Comparison of ENCODE assay signal across 10 mouse cellular contexts in the genomic region with DNA sequence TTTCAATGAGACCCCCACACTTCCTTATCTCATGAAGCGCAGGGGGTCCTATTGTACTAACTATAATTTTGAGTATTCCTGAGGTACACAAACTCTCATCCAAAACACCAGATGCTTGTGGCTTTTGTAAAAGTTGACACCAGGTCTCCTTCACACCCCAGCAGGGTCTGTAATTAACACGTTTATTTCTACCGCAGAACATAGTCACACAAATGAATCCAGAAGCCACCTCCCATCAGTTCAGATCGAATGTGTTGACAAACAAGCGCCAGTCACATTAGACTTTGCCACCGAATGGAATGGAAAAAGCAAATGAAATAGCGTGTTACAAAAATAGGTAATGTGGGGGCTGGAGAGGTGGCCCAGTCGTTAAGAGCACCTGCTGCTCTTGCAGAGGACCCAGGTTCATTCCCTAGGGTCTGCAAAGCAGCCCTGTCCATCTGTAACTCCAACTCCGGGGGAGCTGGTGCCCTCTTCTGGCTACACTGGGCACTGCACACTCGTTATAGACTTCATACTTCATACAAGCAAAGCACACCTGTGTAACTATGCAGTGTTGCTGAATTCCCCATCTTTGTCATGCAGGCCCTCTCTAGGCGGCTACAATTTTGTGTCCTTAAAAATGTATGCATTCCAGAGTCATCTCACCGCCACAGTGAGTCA. TPM values are rescaled to one million over a fixed set of nuclear protein-coding genes. Genes with fewer than 3 reads are reported as not detected.
A peak's percentile ranks its signal among the peaks of the same experiment; 100 is the strongest.
DNase-seq lines count a peak whose midpoint lies in the region; ATAC-seq and TF ChIP-seq lines count a peak whose summit lies in the region.
"Had no signal": no experiment of that assay in that cellular context is flagged by ENCODE, and none has a peak within 500 bp of the region (broad histone marks: within the 10 kb centered on the region; RNA-seq: fewer than 3 reads in every experiment).

No protein-coding gene starts in this region.

- TF ChIP-seq CTCF in layer of hippocampus, adult 2 months (conservative IDR thresholded peaks at IDR 0.05) = peak; percentile 78
- peak; percentile 27 to 44 (median 29); a peak in 5 of 6 replicates for TF ChIP-seq CTCF in MEL (IDR thresholded peaks at IDR 0.05 in 2 of 3, conservative IDR thresholded peaks at IDR 0.05 in 1 of 3; ENCODE audit: control insufficient read depth in 1 of 3, insufficient read depth in 1 of 3, low read depth in 2 of 3, low read length in 3 of 3, poor library complexity in 1 of 3, severe bottlenecking in 1 of 3)
- TF ChIP-seq CTCF in liver, embryonic 14.5 days (IDR thresholded peaks at IDR 0.05; ENCODE audit: low read depth) = peak; percentile 63

- no peak overlapping the region for H3K4me3 ChIP-seq in layer of hippocampus, adult 2 months
- H3K4me3 ChIP-seq in MEL (ENCODE audit: control insufficient read depth in 1 of 2, insufficient read depth in 1 of 2, low read depth in 2 of 2, low read length in 2 of 2) = no peak overlapping the region
- H3K4me3 ChIP-seq in liver, embryonic 14.5 days (ENCODE audit: insufficient read depth in 1 of 2, low read depth in 2 of 2, low read length in 2 of 2) = no peak overlapping the region
- H3K4me3 ChIP-seq: neural tube, embryonic 12.5 days had no signal

- peak; percentile 28 for TF ChIP-seq RAD21 in MEL (IDR thresholded peaks at IDR 0.05; ENCODE audit: low read depth, low read length)

- H3K9ac ChIP-seq in MEL (ENCODE audit: control insufficient read depth, low read depth, low read length, poor library complexity, severe bottlenecking) = no peak overlapping the region
- H3K9ac ChIP-seq in liver, embryonic 14.5 days (replicated peaks) = no peak overlapping the region
- H3K9ac ChIP-seq: neural tube, embryonic 12.5 days had no signal

- H3K4me2 ChIP-seq in liver, embryonic 14.5 days (ENCODE audit: low read depth) = no peak overlapping the region
- H3K4me2 ChIP-seq: heart, embryonic 11.5 days; neural tube, embryonic 12.5 days had no signal

- no peaks in the 10 kb centered on the region for H3K79me2 ChIP-seq in MEL (ENCODE audit: control insufficient read depth, insufficient read depth, low read length, poor library complexity)

- DNase-seq in cerebellum, postnatal 10 days = peak; percentile 61 to 68
- DNase-seq in cerebellum, postnatal 36 days = no peak
- DNase-seq in layer of hippocampus, adult 2 months (ENCODE audit: low spot score in 2 of 2) = peak in 1 of 2 experiments; percentile 27
- no peak for DNase-seq in layer of hippocampus, adult 8-10 months (ENCODE audit: low spot score in 2 of 2)
- peak; percentile 12 for DNase-seq in MEL (ENCODE audit: low read depth, low spot score)
- DNase-seq in liver, embryonic 14.5 days (ENCODE audit: low read depth in 3 of 3, low spot score in 3 of 3) = no peak
- DNase-seq in adipocyte (ENCODE audit: low spot score) = no peak
- no peak for DNase-seq in cerebellum, adult 18-20 months

- 59% methylated on average over 12 of the region's 12 CpGs for WGBS in liver, embryonic 14.5 days (ENCODE audit: insufficient replicate concordance)

- TF ChIP-seq POLR2A in MEL (IDR thresholded peaks at IDR 0.05; ENCODE audit: control insufficient read depth in 1 of 2, insufficient read depth in 1 of 2, low read depth in 1 of 2, low read length in 2 of 2, poor library complexity in 1 of 2) = no peak

- no peaks in the 10 kb centered on the region for H3K27me3 ChIP-seq in MEL (ENCODE audit: control insufficient read depth in 1 of 2, insufficient read depth in 2 of 2, low read length in 2 of 2)
- H3K27me3 ChIP-seq in liver, embryonic 14.5 days (ENCODE audit: control insufficient read depth, insufficient read depth, low read length) = no peaks in the 10 kb centered on the region
- H3K27me3 ChIP-seq: neural tube, embryonic 12.5 days had no signal

- no peak overlapping the region for H3K27ac ChIP-seq in layer of hippocampus, adult 2 months
- H3K27ac ChIP-seq in MEL (ENCODE audit: control insufficient read depth, low read depth, low read length) = no peak overlapping the region
- H3K27ac ChIP-seq in liver, embryonic 14.5 days = no peak overlapping the region
- H3K27ac ChIP-seq: neural tube, embryonic 12.5 days had no signal

- ATAC-seq in liver, embryonic 14.5 days (ENCODE audit: insufficient read depth) = no peak

- no peaks in the 10 kb centered on the region for H3K36me3 ChIP-seq in MEL (ENCODE audit: control insufficient read depth in 1 of 2, insufficient read depth in 2 of 2, low read length in 2 of 2)
- no peaks in the 10 kb centered on the region for H3K36me3 ChIP-seq in liver, embryonic 14.5 days (replicated peaks; ENCODE audit: control insufficient read depth, insufficient read depth, low read depth)
- H3K36me3 ChIP-seq: neural tube, embryonic 12.5 days had no signal

- TF ChIP-seq EP300 in MEL (IDR thresholded peaks at IDR 0.05; ENCODE audit: low read depth in 1 of 2, low read length in 2 of 2) = no peak
- TF ChIP-seq EP300 in liver, embryonic 14.5 days (IDR thresholded peaks at IDR 0.05; ENCODE audit: low read depth) = no peak

- no peaks in the 10 kb centered on the region for H3K9me3 ChIP-seq in MEL (replicated peaks; ENCODE audit: insufficient read depth, low read length)
- H3K9me3 ChIP-seq in liver, embryonic 14.5 days (ENCODE audit: control insufficient read depth, low read length) = no peaks in the 10 kb centered on the region
- H3K9me3 ChIP-seq: neural tube, embryonic 12.5 days had no signal

- no peaks in the 10 kb centered on the region for H3K4me1 ChIP-seq in MEL (ENCODE audit: control insufficient read depth in 1 of 2, insufficient read depth in 2 of 2, low read length in 2 of 2)
- H3K4me1 ChIP-seq in liver, embryonic 14.5 days (replicated peaks; ENCODE audit: control insufficient read depth in 2 of 2, insufficient read depth in 2 of 2, low read length in 1 of 2) = no peaks in the 10 kb centered on the region
- H3K4me1 ChIP-seq: neural tube, embryonic 12.5 days had no signal

TF ChIP-seq in MEL, 35 proteins besides CTCF, POLR2A, EP300 and RAD21:
- TF ChIP-seq SMC3 (IDR thresholded peaks at IDR 0.05; ENCODE audit: low read depth, low read length) = peak; percentile 37; the same call in 1 of the 2 replicates
- no peak for TF ChIP-seq UBTF (IDR thresholded peaks at IDR 0.05; ENCODE audit: borderline replicate concordance, insufficient read depth, low read depth, low read length)

RNA-seq across cellular contexts. Expression of a gene that starts 3.9 kb away (rescaled TPM):
- 10 to 100 TPM; 42.3 to 44.9 TPM for total RNA-seq in layer of hippocampus, adult 2 months (2021)
- 10 to 100 TPM; 39.1 to 47.8 (median 45.7) TPM for total RNA-seq in layer of hippocampus, adult 8-10 months (2022)
- 0.08 TPM in 1 of 2 replicates, not detected in the other for total RNA-seq in MEL (2012; rRNA removed)
- polyA plus RNA-seq in MEL (2012; ENCODE audit: insufficient read depth in 1 of 2, insufficient read length in 2 of 2, low read depth in 1 of 2, low replicate concordance in 2 of 2, missing spikeins in 1 of 2) = under 1 TPM in 1 of 2 experiments, not detected in 1; 0.15 TPM
- polyA plus RNA-seq in liver, embryonic 14.5 days (2012; rRNA removed) = 0.23 and 0.42 TPM in 2 replicates
- 0.94 and 1.4 TPM in 2 replicates for polyA plus RNA-seq in liver, embryonic 14.5 days (2014; fragmentation: Nextera tagmentation; extraction: Ambion mirVana)

Comparison
In these comparisons a context has a peak if more than half of its experiments do, and no peak if none do; other contexts are left out.
1. DNase-seq: peak in cerebellum, postnatal 10 days (2 of 2) and MEL (single experiment); none in cerebellum, postnatal 36 days (0 of 2), layer of hippocampus, adult 8-10 months (0 of 2), liver, embryonic 14.5 days (0 of 3), adipocyte (single experiment) and cerebellum, adult 18-20 months (0 of 2).
2. RNA of a gene that starts 3.9 kb away (total RNA-seq): 39.1 to 47.8 TPM in layer of hippocampus, adult 8-10 months and 42.3 to 44.9 TPM in layer of hippocampus, adult 2 months; 0.08 TPM in MEL; every median in the first group is over 10 times any median in the second.
3. Peak in every context shown above with its lines, with median percentiles within 50 percentile points of each other: CTCF ChIP-seq.